Mouse (Mus musculus): ENCODE measurements around the gene Dnajc7.

- TF ChIP-seq CTCF (IDR thresholded peaks at IDR 0.05; ENCODE audit: borderline replicate concordance, insufficient read depth, low read length): no peak
- TF ChIP-seq POLR2A (IDR thresholded peaks at IDR 0.05; ENCODE audit: low read depth, low read length): no peak
Observed at GRCm38 (mm10) chr11:100609997-100610680, 9.8 kb downstream of the Dnajc7 start.

Measured in embryonic fibroblast, embryonic 13.5 days (primary cell).